Comparison of ENCODE assay signal across 26 mouse cellular contexts in the genomic region with DNA sequence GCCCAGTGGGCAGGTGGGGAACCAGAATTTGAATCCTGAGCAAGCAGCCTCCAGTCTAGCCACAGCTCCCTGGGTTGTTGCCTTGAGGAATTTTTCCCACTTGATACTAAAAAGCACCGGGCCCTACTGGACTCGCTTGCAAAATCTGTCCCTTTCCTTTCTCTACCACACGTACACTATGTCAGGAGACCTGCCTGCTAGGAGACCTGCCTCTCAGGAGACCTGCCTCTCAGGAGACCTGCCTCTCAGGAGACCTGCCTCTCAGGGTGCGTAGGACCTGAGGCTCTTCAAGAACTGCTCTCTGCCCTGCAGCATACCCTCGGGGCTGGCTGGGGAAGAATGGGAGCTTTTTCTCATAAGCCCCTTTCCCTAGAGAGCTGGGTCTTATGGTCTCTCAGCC. TPM values are rescaled to one million over a fixed set of nuclear protein-coding genes. Genes with fewer than 3 reads are reported as not detected.
DNase-seq lines count a peak whose midpoint lies in the region; ATAC-seq and TF ChIP-seq lines count a peak whose summit lies in the region.
"Had no signal": no experiment of that assay in that cellular context is flagged by ENCODE, and none has a peak within 500 bp of the region (broad histone marks: within the 10 kb centered on the region; RNA-seq: fewer than 3 reads in every experiment).

No protein-coding gene starts in this region.

- no peak overlapping the region for H3K4me2 ChIP-seq in hindbrain, embryonic 14.5 days (replicated peaks)
- no peak overlapping the region for H3K4me2 ChIP-seq in lung, postnatal 0 days (replicated peaks; ENCODE audit: low read depth, low read length)
- no peak overlapping the region for H3K4me2 ChIP-seq in midbrain, embryonic 14.5 days (ENCODE audit: low read length)
- H3K4me2 ChIP-seq in midbrain, postnatal 0 days (ENCODE audit: low read depth, low read length, poor library complexity, severe bottlenecking) = no peak overlapping the region
- H3K4me2 ChIP-seq: forebrain, embryonic 13.5 days; heart, embryonic 13.5 days; hindbrain, embryonic 12.5 days had no signal

- no peaks in the 10 kb centered on the region for H3K36me3 ChIP-seq in hindbrain, embryonic 10.5 days
- no peaks in the 10 kb centered on the region for H3K36me3 ChIP-seq in hindbrain, embryonic 14.5 days (replicated peaks; ENCODE audit: control insufficient read depth, insufficient read depth)
- H3K36me3 ChIP-seq in lung, postnatal 0 days (ENCODE audit: insufficient read depth, low read length) = no peaks in the 10 kb centered on the region
- H3K36me3 ChIP-seq in midbrain, embryonic 14.5 days (ENCODE audit: control insufficient read depth, insufficient read depth, low read length) = no peaks in the 10 kb centered on the region
- H3K36me3 ChIP-seq in midbrain, postnatal 0 days (ENCODE audit: insufficient read depth, low read length) = no peaks in the 10 kb centered on the region
- no peaks in the 10 kb centered on the region for H3K36me3 ChIP-seq in macrophage (ENCODE audit: inconsistent target)
- H3K36me3 ChIP-seq: forebrain, embryonic 10.5 days; heart, embryonic 10.5 days; heart, embryonic 13.5 days; hindbrain, embryonic 12.5 days had no signal

- peak overlapping the region; percentile 16; the same call in 1 of the 2 replicates for H3K27ac ChIP-seq in hindbrain, embryonic 10.5 days
- no peak overlapping the region for H3K27ac ChIP-seq in hindbrain, embryonic 14.5 days
- H3K27ac ChIP-seq in lung, postnatal 0 days (ENCODE audit: low read length) = no peak overlapping the region
- no peak overlapping the region for H3K27ac ChIP-seq in midbrain, embryonic 14.5 days (replicated peaks; ENCODE audit: low read depth, low read length)
- no peak overlapping the region for H3K27ac ChIP-seq in midbrain, postnatal 0 days (ENCODE audit: low read depth, low read length)
- H3K27ac ChIP-seq in macrophage = 0 out of 2 replicates have a peak overlapping the region, but pooled peaks have one; percentile 72
- H3K27ac ChIP-seq: forebrain, embryonic 10.5 days; forebrain, embryonic 13.5 days; heart, adult 2 months; heart, embryonic 10.5 days; heart, embryonic 13.5 days; hindbrain, embryonic 12.5 days had no signal

- peaks cover 6% of the 10 kb centered on the region; the same call in 1 of the 2 replicates for H3K27me3 ChIP-seq in hindbrain, embryonic 10.5 days (ENCODE audit: insufficient read depth, poor library complexity, severe bottlenecking)
- H3K27me3 ChIP-seq in hindbrain, embryonic 14.5 days (ENCODE audit: control insufficient read depth, insufficient read depth, low read length) = no peaks in the 10 kb centered on the region
- H3K27me3 ChIP-seq in lung, postnatal 0 days (replicated peaks; ENCODE audit: insufficient read depth, low read length) = no peaks in the 10 kb centered on the region
- no peaks in the 10 kb centered on the region for H3K27me3 ChIP-seq in midbrain, embryonic 14.5 days (ENCODE audit: control insufficient read depth, insufficient read depth, low read length)
- no peaks in the 10 kb centered on the region for H3K27me3 ChIP-seq in midbrain, postnatal 0 days (ENCODE audit: insufficient read depth, low read length)
- H3K27me3 ChIP-seq: forebrain, embryonic 13.5 days; Patski had no signal

- WGBS in hindbrain, embryonic 10.5 days = 81% methylated on average over 5 of the region's 5 CpGs
- 78% methylated on average over 5 of the region's 5 CpGs for WGBS in hindbrain, embryonic 14.5 days
- 49% methylated on average over 5 of the region's 5 CpGs for WGBS in lung, postnatal 0 days
- WGBS in lung, adult 2 months = 76% methylated on average over 5 of the region's 5 CpGs
- WGBS in midbrain, embryonic 14.5 days = 77% methylated on average over 5 of the region's 5 CpGs
- WGBS in midbrain, postnatal 0 days = 68% methylated on average over 5 of the region's 5 CpGs
- WGBS in macrophage (ENCODE audit: missing documents) = 94% methylated on average over 4 of the region's 5 CpGs

- no peak overlapping the region for H3K9ac ChIP-seq in hindbrain, embryonic 14.5 days
- no peak overlapping the region for H3K9ac ChIP-seq in lung, postnatal 0 days (replicated peaks; ENCODE audit: low read depth)
- H3K9ac ChIP-seq in midbrain, embryonic 14.5 days (replicated peaks; ENCODE audit: low read length) = no peak overlapping the region
- no peak overlapping the region for H3K9ac ChIP-seq in midbrain, postnatal 0 days (replicated peaks; ENCODE audit: low read length, poor library complexity, severe bottlenecking)
- H3K9ac ChIP-seq: forebrain, embryonic 13.5 days; heart, embryonic 13.5 days; hindbrain, embryonic 12.5 days had no signal

- no peak for DNase-seq in hindbrain, embryonic 10.5 days (ENCODE audit: low spot score)
- DNase-seq in hindbrain, embryonic 14.5 days (ENCODE audit: low spot score) = no peak
- DNase-seq in lung, postnatal 0 days (ENCODE audit: low spot score) = peak; percentile 32
- no peak for DNase-seq in lung, adult 2 months
- peak; percentile 19 for DNase-seq in midbrain, embryonic 14.5 days
- DNase-seq in midbrain, postnatal 0 days (ENCODE audit: low spot score) = no peak
- no peak for DNase-seq in Muller cell, postnatal 12 days (ENCODE audit: inconsistent ontology term)
- DNase-seq: adrenal gland, postnatal 10 days; adrenal gland, postnatal 36 days; cerebellum, adult 18-20 months; cerebellum, adult 9-10 months; cerebellum, postnatal 14 days; gastrocnemius, postnatal 10 days; gastrocnemius, postnatal 36 days; heart, adult 2 months; heart, postnatal 14 days; heart, postnatal 4 days had no signal

- TF ChIP-seq POLR2A in lung, adult 2 months (IDR thresholded peaks at IDR 0.05; ENCODE audit: borderline replicate concordance, extremely low read depth, low read depth, low read length) = no peak

- peaks cover 39% of the 10 kb centered on the region for H3K4me1 ChIP-seq in hindbrain, embryonic 10.5 days (replicated peaks)
- H3K4me1 ChIP-seq in hindbrain, embryonic 14.5 days (replicated peaks; ENCODE audit: control insufficient read depth, insufficient read depth, low read length) = 0 out of 2 replicates have a peak, but pooled peaks cover 10% of the 10 kb centered on the region
- H3K4me1 ChIP-seq in lung, postnatal 0 days (ENCODE audit: insufficient read depth, low read depth, low read length) = peaks cover 18% of the 10 kb centered on the region
- peaks cover 30% of the 10 kb centered on the region for H3K4me1 ChIP-seq in lung, adult 2 months (ENCODE audit: control insufficient read depth, insufficient read depth, low read length)
- H3K4me1 ChIP-seq in midbrain, embryonic 14.5 days (ENCODE audit: control insufficient read depth, insufficient read depth, low read length) = peaks cover 3% of the 10 kb centered on the region; the same call in 1 of the 2 replicates
- H3K4me1 ChIP-seq in midbrain, postnatal 0 days (ENCODE audit: insufficient read depth, low read length) = no peaks in the 10 kb centered on the region

- no peak for ATAC-seq in hindbrain, embryonic 14.5 days (ENCODE audit: low FRiP score)
- ATAC-seq in lung, postnatal 0 days = 0 out of 2 replicates have a peak, but pooled peaks have one; percentile 5
- no peak for ATAC-seq in midbrain, embryonic 14.5 days (ENCODE audit: low FRiP score, low TSS enrichment)
- ATAC-seq in midbrain, postnatal 0 days (ENCODE audit: low FRiP score) = no peak
- ATAC-seq: forebrain, embryonic 13.5 days; forebrain, embryonic 16.5 days; Patski had no signal

- no peak overlapping the region for H3K4me3 ChIP-seq in hindbrain, embryonic 10.5 days
- no peak overlapping the region for H3K4me3 ChIP-seq in hindbrain, embryonic 14.5 days (replicated peaks; ENCODE audit: low read length)
- H3K4me3 ChIP-seq in lung, postnatal 0 days (ENCODE audit: low read depth, low read length) = no peak overlapping the region
- no peak overlapping the region for H3K4me3 ChIP-seq in lung, adult 2 months (replicated peaks; ENCODE audit: extremely low read depth, low read depth, low read length)
- H3K4me3 ChIP-seq in midbrain, embryonic 14.5 days (replicated peaks; ENCODE audit: low read depth, low read length) = no peak overlapping the region
- no peak overlapping the region for H3K4me3 ChIP-seq in midbrain, postnatal 0 days (ENCODE audit: low read depth, low read length)
- no peak overlapping the region for H3K4me3 ChIP-seq in macrophage (ENCODE audit: inconsistent target)
- H3K4me3 ChIP-seq: forebrain, embryonic 10.5 days; forebrain, embryonic 13.5 days; heart, adult 2 months; heart, embryonic 10.5 days; heart, embryonic 13.5 days; hindbrain, embryonic 12.5 days had no signal

- H3K9me3 ChIP-seq in hindbrain, embryonic 10.5 days = no peaks in the 10 kb centered on the region
- H3K9me3 ChIP-seq in hindbrain, embryonic 14.5 days (ENCODE audit: control insufficient read depth, low read length) = no peaks in the 10 kb centered on the region
- no peaks in the 10 kb centered on the region for H3K9me3 ChIP-seq in lung, postnatal 0 days (ENCODE audit: low read length)
- H3K9me3 ChIP-seq in midbrain, embryonic 14.5 days (ENCODE audit: control insufficient read depth, low read length) = no peaks in the 10 kb centered on the region
- no peaks in the 10 kb centered on the region for H3K9me3 ChIP-seq in midbrain, postnatal 0 days (ENCODE audit: low read length)
- H3K9me3 ChIP-seq: forebrain, embryonic 10.5 days; forebrain, embryonic 13.5 days; heart, embryonic 10.5 days; heart, embryonic 13.5 days; hindbrain, embryonic 12.5 days had no signal

- no peak for TF ChIP-seq EP300 in lung, postnatal 0 days (IDR thresholded peaks at IDR 0.05)

- no peaks in the 10 kb centered on the region for H3K79me2 ChIP-seq in macrophage (ENCODE audit: inconsistent target)

- no peak for TF ChIP-seq CTCF in lung, postnatal 0 days (IDR thresholded peaks at IDR 0.05)
- TF ChIP-seq CTCF in lung, adult 2 months (IDR thresholded peaks at IDR 0.05; ENCODE audit: insufficient read depth, low read length) = no peak
- TF ChIP-seq CTCF in midbrain, postnatal 0 days (IDR thresholded peaks at IDR 0.05) = no peak

RNA-seq across cellular contexts. Expression of a gene that starts 13.6 kb away (rescaled TPM):
- 1.4 TPM in 2 replicates for polyA plus RNA-seq in hindbrain, embryonic 10.5 days (2016; fragmentation: Nextera tagmentation; extraction: Ambion mirVana)
- 0.13 and 0.22 TPM in 2 replicates for polyA plus RNA-seq in hindbrain, embryonic 14.5 days (2014; fragmentation: Nextera tagmentation; extraction: Ambion mirVana)
- polyA plus RNA-seq in lung, postnatal 0 days (2015; fragmentation: Nextera tagmentation; extraction: Ambion mirVana) = 1.5 and 2.1 TPM in 2 replicates
- 5.4 and 7.2 TPM in 2 replicates for polyA plus RNA-seq in lung, adult 2 months (2012; rRNA removed)
- 0.08 and 0.11 TPM in 2 replicates for polyA plus RNA-seq in midbrain, embryonic 14.5 days (2014; fragmentation: Nextera tagmentation; extraction: Ambion mirVana)
- total RNA-seq in midbrain, postnatal 0 days (2014; rRNA removed) = 0.28 and 0.82 TPM in 2 replicates
- polyA plus RNA-seq in midbrain, postnatal 0 days (2015; fragmentation: Nextera tagmentation; extraction: Ambion mirVana) = 0.83 and 1.1 TPM in 2 replicates
- not detected for total RNA-seq in macrophage (2018; cell fraction: chromatin; rRNA removed)
- not detected for total RNA-seq in macrophage (2018; cell fraction: cytosol; rRNA removed)
- not detected for total RNA-seq in macrophage (2018; cell fraction: nucleus; rRNA removed)
- not detected in 3 replicates for polyA plus RNA-seq in macrophage (2018)
- total RNA-seq: gastrocnemius, postnatal 10 days; granulocyte monocyte progenitor cell, adult 5-6 weeks; heart, postnatal 4 days had no signal
- polyA plus RNA-seq: forebrain, embryonic 13.5 days had no signal

RNA-seq across cellular contexts. Expression of a gene that starts 47.3 kb away (rescaled TPM):
- polyA plus RNA-seq in hindbrain, embryonic 10.5 days (2016; fragmentation: Nextera tagmentation; extraction: Ambion mirVana) = 9.6 and 11.6 TPM in 2 replicates
- polyA plus RNA-seq in hindbrain, embryonic 14.5 days (2014; fragmentation: Nextera tagmentation; extraction: Ambion mirVana) = 5.5 and 6.1 TPM in 2 replicates
- polyA plus RNA-seq in lung, postnatal 0 days (2015; fragmentation: Nextera tagmentation; extraction: Ambion mirVana) = 130 and 164 TPM in 2 replicates
- 122 and 130 TPM in 2 replicates for polyA plus RNA-seq in lung, adult 2 months (2012; rRNA removed)
- 2.3 and 3.4 TPM in 2 replicates for polyA plus RNA-seq in midbrain, embryonic 14.5 days (2014; fragmentation: Nextera tagmentation; extraction: Ambion mirVana)
- 8.5 and 13.5 TPM in 2 replicates for total RNA-seq in midbrain, postnatal 0 days (2014; rRNA removed)
- polyA plus RNA-seq in midbrain, postnatal 0 days (2015; fragmentation: Nextera tagmentation; extraction: Ambion mirVana) = 11.6 and 11.8 TPM in 2 replicates
- not detected for total RNA-seq in macrophage (2018; cell fraction: chromatin; rRNA removed)
- total RNA-seq in macrophage (2018; cell fraction: cytosol; rRNA removed) = not detected
- total RNA-seq in macrophage (2018; cell fraction: nucleus; rRNA removed) = not detected
- polyA plus RNA-seq in macrophage (2018) = not detected in 3 replicates
- total RNA-seq: granulocyte monocyte progenitor cell, adult 5-6 weeks had no signal
- polyA plus RNA-seq: Patski had no signal

Comparison
In these comparisons a context has a peak if more than half of its experiments do, and no peak if none do; other contexts are left out.
1. DNase-seq: peak in lung, postnatal 0 days (single experiment) and midbrain, embryonic 14.5 days (single experiment); none in hindbrain, embryonic 10.5 days (single experiment), hindbrain, embryonic 14.5 days (single experiment), lung, adult 2 months (single experiment), midbrain, postnatal 0 days (single experiment) and Muller cell, postnatal 12 days (single experiment).
2. H3K27ac ChIP-seq: peak in hindbrain, embryonic 10.5 days (single experiment) and macrophage (single experiment); none in hindbrain, embryonic 14.5 days (single experiment), lung, postnatal 0 days (single experiment), midbrain, embryonic 14.5 days (single experiment) and midbrain, postnatal 0 days (single experiment).